Mouse (Mus musculus) liver, adult 2 months (tissue): ENCODE measurements at regions not wholly inside any gene's neighbourhood (a gene's known extent, or its start where the extent isn't known, plus 50 kb on each side); places are given as distances from the start of the nearest gene placed in this dataset.
A peak's percentile ranks its signal among the peaks of the same experiment; 100 is the strongest.

ENCODE experiments used
- DNase-seq: peaks from one replicate; pipeline ENCODE4 v3.0.0-alpha.2; 2011; ENCODE audit warnings: low read depth, low spot score; ENCODE audit errors: extremely low read depth
- H3K27ac ChIP-seq: fragments of 200-500 bp; replicated peaks from 2 replicates; pipeline ENCODE4 v1.5.1; 2012; ENCODE audit warnings: low read depth, mild to moderate bottlenecking, control low read depth, inconsistent platforms, low read length; ENCODE audit not compliant: insufficient read depth
- H3K27me3 ChIP-seq: fragments of 200-500 bp; 2 replicates; pipeline ENCODE4 v1.6.1; 2012; ENCODE audit warnings: mild to moderate bottlenecking, moderate library complexity, low read length, inconsistent platforms; ENCODE audit not compliant: control insufficient read depth, insufficient read depth
- H3K36me3 ChIP-seq: fragments of 200-500 bp; 2 replicates; pipeline ENCODE4 v1.6.1; 2012; ENCODE audit warnings: low read length, inconsistent platforms; ENCODE audit not compliant: control insufficient read depth, insufficient read depth
- H3K4me1 ChIP-seq: fragments of 200-500 bp; 2 replicates; pipeline ENCODE4 v1.6.1; 2011; ENCODE audit warnings: low read length; ENCODE audit not compliant: control insufficient read depth, insufficient read depth
- H3K4me3 ChIP-seq: fragments of 200-500 bp; 2 replicates; pipeline ENCODE4 v1.5.1; 2011; ENCODE audit warnings: low read depth, mild to moderate bottlenecking, control low read depth, low read length, moderate library complexity; ENCODE audit not compliant: insufficient read depth
- H3K79me2 ChIP-seq: fragments of 200-500 bp; 2 replicates; pipeline ENCODE4 v1.6.1; 2012; ENCODE audit warnings: inconsistent platforms, mild to moderate bottlenecking, low read length, moderate library complexity; ENCODE audit not compliant: control insufficient read depth, insufficient read depth
- H3K9ac ChIP-seq: fragments of 200-500 bp; 2 replicates; pipeline ENCODE4 v1.6.1; 2012; ENCODE audit warnings: low read depth, mild to moderate bottlenecking, control low read depth, inconsistent platforms, low read length
- CTCF ChIP-seq: fragments of 200-500 bp; IDR thresholded peaks from 2 replicates; pipeline ENCODE4 v1.5.1; 2011; ENCODE audit warnings: low read depth, low read length, control low read depth
- POLR2A ChIP-seq: fragments of 200-500 bp; IDR thresholded peaks from 2 replicates; pipeline ENCODE4 v1.6.1; 2011; ENCODE audit warnings: low read length, control low read depth; ENCODE audit not compliant: insufficient read depth; ENCODE audit errors: extremely low read depth
- WGBS: fragments of 180-500 bp; shearing (Covaris S2); methylation state at CpG from one replicate; pipeline ENCODE4 v1.1.7; 2018; 5-methylcytosine and 5-hydroxymethylcytosine counted together

DNA sequence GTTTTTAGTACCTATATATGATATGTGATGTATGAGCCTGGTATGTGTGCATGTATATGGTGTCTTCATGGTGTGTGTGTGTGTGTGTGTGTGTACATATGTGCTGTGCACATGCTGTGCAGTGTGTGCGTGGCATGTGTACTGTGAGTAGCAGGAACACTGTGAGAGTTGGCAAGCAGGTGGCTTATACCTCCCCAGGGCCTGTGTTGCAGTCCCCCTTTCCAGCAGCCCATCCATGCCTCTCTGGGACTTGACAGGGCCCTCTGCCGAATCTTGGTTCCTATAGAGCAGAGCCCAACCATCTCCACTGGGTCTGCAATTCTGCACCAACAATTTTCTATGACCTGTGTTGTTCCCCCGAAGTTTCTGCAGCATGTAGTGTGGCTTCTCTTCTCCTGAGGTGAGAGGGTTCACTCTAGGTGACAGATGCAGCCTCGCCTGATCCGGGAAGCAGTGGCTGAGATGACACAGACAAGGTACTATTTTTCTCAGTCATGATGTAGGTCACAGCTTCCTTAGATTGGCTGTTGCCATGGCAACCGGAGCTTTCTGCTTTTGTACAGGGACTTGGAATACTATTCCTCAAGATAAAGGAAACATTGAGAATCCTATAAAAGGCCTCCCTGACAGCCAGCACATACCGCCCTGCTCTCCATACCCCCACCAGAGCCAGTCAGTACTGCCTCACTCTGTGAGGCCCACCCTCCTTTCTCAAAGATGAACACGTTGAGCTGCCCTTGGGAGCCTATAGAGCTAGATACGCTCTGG lies 336.0 kb upstream of the Rnf32 start:
- 81% methylated on average over 9 of the region's 9 CpGs for WGBS
- TF ChIP-seq POLR2A (no peak), CTCF (no peak)
- Histone ChIP-seq H3K79me2 (no peaks in the 10 kb centered on the region), H3K9ac (no peak overlapping the region), H3K27me3 (no peaks in the 10 kb centered on the region), H3K4me3 (no peak overlapping the region), H3K36me3 (no peaks in the 10 kb centered on the region), H3K27ac (no peak overlapping the region), H3K4me1 (no peaks in the 10 kb centered on the region)
- no peak for DNase-seq

DNA sequence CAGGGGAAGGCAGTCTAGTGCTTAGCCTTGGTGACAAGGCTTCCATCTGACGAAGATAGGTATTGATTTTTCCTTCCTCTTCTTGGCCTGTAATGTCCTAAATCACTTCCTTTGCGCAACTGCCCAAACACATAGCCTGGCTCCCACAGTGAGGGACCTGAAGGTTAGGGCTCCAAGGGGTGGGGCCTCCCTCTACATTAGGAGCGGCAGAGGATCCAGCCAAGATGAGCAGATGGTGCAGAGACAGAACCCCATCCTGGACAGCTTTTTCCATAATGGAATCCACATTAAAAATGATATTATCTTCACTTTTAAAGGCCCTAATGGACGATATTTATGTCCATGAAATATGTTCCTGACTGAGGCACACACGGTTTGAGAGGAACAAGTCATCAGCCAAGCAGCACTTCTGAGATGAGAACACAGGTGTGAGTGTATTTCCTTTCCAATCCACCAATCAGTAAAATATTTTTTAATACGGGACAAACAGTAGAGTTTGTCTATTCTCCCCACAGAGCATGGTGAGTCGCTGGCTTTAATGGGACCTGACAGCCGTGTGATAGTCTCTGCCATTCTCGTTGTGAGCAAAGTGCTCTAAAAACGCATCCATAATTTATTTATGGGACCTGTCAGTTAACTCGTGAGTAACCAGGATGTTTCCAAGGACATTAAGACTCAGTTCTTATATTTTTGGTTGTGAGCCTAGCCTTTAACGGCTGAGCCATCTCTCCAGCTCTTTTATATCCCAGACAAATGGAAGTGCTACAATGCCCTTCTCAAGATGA lies 357.5 kb upstream of the Rnf32 start:
- H3K4me3 ChIP-seq: no peak overlapping the region
- H3K9ac ChIP-seq: no peak overlapping the region
- H3K27me3 ChIP-seq: no peaks in the 10 kb centered on the region
- DNase-seq: no peak
- no peaks in the 10 kb centered on the region for H3K4me1 ChIP-seq
- no peak for TF ChIP-seq POLR2A
- no peak for TF ChIP-seq CTCF
- no peak overlapping the region for H3K27ac ChIP-seq
- WGBS: 77% methylated on average over 12 of the region's 12 CpGs
- no peaks in the 10 kb centered on the region for H3K79me2 ChIP-seq
- H3K36me3 ChIP-seq: no peaks in the 10 kb centered on the region

DNA sequence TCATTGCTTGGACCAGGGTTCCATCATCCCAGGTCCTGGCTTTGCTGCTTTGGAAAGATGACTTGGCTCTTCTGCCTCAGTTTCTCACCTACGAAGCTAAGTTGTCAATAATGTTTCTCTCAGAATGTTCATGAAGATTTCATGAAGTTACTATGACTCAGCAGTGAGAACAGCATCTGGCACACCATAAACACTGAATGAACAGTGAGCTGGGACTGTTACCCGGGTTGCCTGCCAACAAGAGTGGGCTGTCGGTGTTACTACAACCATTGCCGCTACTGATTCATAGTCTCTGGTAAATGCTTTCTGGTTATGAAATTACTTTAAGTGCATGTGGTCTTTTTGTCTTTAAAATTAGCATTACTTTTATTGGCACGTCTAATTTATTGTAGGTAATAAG lies 352.0 kb upstream of the Shh start:
- 90% methylated on average over 5 of the region's 5 CpGs for WGBS
- Histone ChIP-seq H3K79me2 (no peaks in the 10 kb centered on the region), H3K27ac (no peak overlapping the region), H3K27me3 (no peaks in the 10 kb centered on the region), H3K9ac (no peak overlapping the region), H3K4me3 (no peak overlapping the region), H3K4me1 (no peaks in the 10 kb centered on the region), H3K36me3 (no peaks in the 10 kb centered on the region)
- TF ChIP-seq CTCF (no peak), POLR2A (no peak)
- no peak for DNase-seq

DNA sequence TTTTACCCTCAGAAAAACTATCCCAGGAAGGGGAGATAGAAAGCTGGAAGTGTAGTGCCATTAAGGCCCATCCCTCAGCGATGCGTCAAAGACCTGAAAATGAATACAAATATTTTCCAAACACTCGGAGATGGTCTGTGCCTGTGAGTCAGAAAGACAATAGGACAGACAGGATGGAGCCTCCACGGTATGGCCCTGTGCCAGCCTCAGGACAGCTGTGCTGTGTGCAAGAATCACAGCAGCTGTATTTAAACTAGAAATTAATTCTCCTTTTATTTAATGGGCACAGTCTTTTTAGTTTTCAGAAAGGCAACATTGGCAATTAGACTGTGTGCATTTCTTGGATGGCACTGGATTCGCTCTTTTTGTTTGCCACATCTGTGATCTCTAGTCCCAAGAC lies 340.9 kb upstream of the Shh start:
- DNase-seq: no peak
- Histone ChIP-seq H3K27ac (no peak overlapping the region), H3K79me2 (no peaks in the 10 kb centered on the region), H3K4me3 (no peak overlapping the region), H3K27me3 (no peaks in the 10 kb centered on the region), H3K4me1 (no peaks in the 10 kb centered on the region), H3K36me3 (no peaks in the 10 kb centered on the region), H3K9ac (no peak overlapping the region)
- 79% methylated on average over 5 of the region's 5 CpGs for WGBS
- TF ChIP-seq POLR2A (no peak), CTCF (no peak)

DNA sequence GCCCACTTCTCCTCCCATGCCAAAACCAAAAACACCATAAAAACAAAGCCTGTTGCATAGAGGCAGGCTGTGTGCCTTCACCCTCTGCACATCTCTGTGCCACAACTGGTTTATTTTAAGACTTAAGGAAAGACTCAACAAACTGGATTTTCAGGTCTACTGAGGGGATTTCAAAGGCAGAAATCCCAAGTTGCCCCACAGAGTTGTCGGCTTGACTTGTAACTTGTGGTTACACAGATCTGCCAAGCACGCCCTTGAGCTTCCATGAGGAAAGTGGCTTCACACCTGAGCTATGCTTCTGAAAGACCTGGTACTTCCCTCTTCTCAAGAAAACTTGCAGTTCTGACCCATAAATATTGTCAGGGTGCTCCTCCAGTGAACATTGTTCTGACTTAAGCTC lies 332.4 kb upstream of the Shh start:
- Histone ChIP-seq H3K9ac (no peak overlapping the region), H3K36me3 (no peaks in the 10 kb centered on the region), H3K4me3 (no peak overlapping the region), H3K79me2 (no peaks in the 10 kb centered on the region), H3K27me3 (no peaks in the 10 kb centered on the region), H3K4me1 (no peaks in the 10 kb centered on the region), H3K27ac (no peak overlapping the region)
- WGBS: 96% methylated on average over 2 of the region's 2 CpGs
- TF ChIP-seq POLR2A (no peak), CTCF (no peak)
- DNase-seq: no peak

DNA sequence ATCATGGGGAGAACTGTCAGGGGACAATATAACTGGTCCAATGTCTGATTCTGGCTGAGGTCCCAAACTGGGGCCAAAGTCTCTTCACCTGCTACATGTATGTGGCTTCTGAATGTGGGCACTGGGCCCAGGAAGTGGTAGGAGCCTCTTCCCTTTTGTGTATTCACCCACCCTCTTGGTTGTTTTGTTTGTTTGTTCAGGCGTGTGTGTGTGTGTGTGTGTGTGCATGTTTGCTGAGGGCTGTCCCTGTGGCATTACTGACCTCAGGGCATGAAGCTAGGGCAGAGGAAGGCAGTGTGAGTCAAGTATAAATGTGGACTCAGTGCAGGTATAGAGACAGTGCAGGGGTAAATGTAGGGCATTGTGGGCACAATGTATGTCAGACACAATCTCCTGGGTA lies 331.3 kb upstream of the Shh start:
- no peak overlapping the region for H3K4me3 ChIP-seq
- TF ChIP-seq POLR2A: no peak
- no peak for TF ChIP-seq CTCF
- DNase-seq: peak; percentile 10

More for the DNA sequence above, 331.3 kb upstream of the Shh start:
- Histone ChIP-seq H3K9ac (no peak overlapping the region), H3K4me1 (no peaks in the 10 kb centered on the region), H3K36me3 (no peaks in the 10 kb centered on the region), H3K27ac (no peak overlapping the region), H3K27me3 (no peaks in the 10 kb centered on the region), H3K79me2 (no peaks in the 10 kb centered on the region)
- 25% methylated on average over 1 of the region's 1 CpGs for WGBS
